Mouse (Mus musculus) stomach, embryonic 16.5 days (tissue): ENCODE results near the gene Dll1. TPM values are rescaled to one million over a fixed set of nuclear protein-coding genes. Genes with fewer than 3 reads are reported as not detected.

ENCODE experiments used
- ATAC-seq: fragments of 200-750 bp; cut with Nextera tagmentation; 2 replicates; pipeline ENCODE4 v1.8.0; 2017; ENCODE audit warnings: moderate number of reproducible peaks, moderate TSS enrichment; ENCODE audit not compliant: insufficient read depth, low FRiP score
- H3K27ac ChIP-seq: fragments of 300-500 bp; sonication (generic); 2 replicates; pipeline ENCODE4 v1.5.1; 2014; ENCODE audit warnings: low read length
- H3K27me3 ChIP-seq: fragments of 300-500 bp; sonication (generic); 2 replicates; pipeline ENCODE4 v1.6.1; 2014; ENCODE audit warnings: low read length, control low read depth, mixed read lengths; ENCODE audit not compliant: control insufficient read depth, insufficient read depth
- H3K36me3 ChIP-seq: fragments of 300-500 bp; sonication (generic); 2 replicates; pipeline ENCODE4 v1.6.1; 2014; ENCODE audit warnings: low read length; ENCODE audit not compliant: control insufficient read depth, insufficient read depth
- H3K4me1 ChIP-seq: fragments of 300-500 bp; sonication (generic); 2 replicates; pipeline ENCODE4 v1.6.1; 2014; ENCODE audit warnings: low read length, control low read depth, mixed read lengths; ENCODE audit not compliant: control insufficient read depth, insufficient read depth
- H3K4me2 ChIP-seq: fragments of 300-500 bp; sonication (generic); 2 replicates; pipeline ENCODE4 v1.6.1; 2014; ENCODE audit warnings: low read depth, low read length, mixed read lengths
- H3K4me3 ChIP-seq: fragments of 300-500 bp; sonication (generic); replicated peaks from 2 replicates; pipeline ENCODE4 v1.5.1; 2014; ENCODE audit warnings: mild to moderate bottlenecking, low read length
- H3K9ac ChIP-seq: fragments of 300-500 bp; sonication (generic); 2 replicates; pipeline ENCODE4 v1.6.1; 2014; ENCODE audit warnings: low read length
- H3K9me3 ChIP-seq: fragments of 300-500 bp; sonication (generic); replicated peaks from 2 replicates; pipeline ENCODE4 v1.6.1; 2016; ENCODE audit warnings: low read length, control low read depth; ENCODE audit not compliant: control insufficient read depth
- WGBS: fragments of 180-500 bp; shearing (Covaris S2); extraction: QIAGEN DNeasy Blood & Tissue Kit; methylation state at CpG from one replicate; pipeline ENCODE4 v1.1.7; 2014; 5-methylcytosine and 5-hydroxymethylcytosine counted together
- polyA plus RNA-seq: library from polyadenylated mRNA; unstranded; fragments of >200 nt; fragmentation: Nextera tagmentation; extraction: Ambion mirVana; gene quantifications from 2 replicates; pipeline ENCODE4 v1.2.1, GENCODE M21; 2015

Dll1 gene
- polyA plus RNA-seq, 1 experiment from 2014 or later, result 13.6 TPM

GRCm38 (mm10) chr17:15372931-15373652, 3.6 kb downstream of the Dll1 start:
- Histone ChIP-seq H3K9ac (peak overlapping the region; percentile 43; the same call in 1 of the 2 replicates), H3K9me3 (no peaks in the 10 kb centered on the region), H3K27ac (peak overlapping the region; percentile 34; the same call in 1 of the 2 replicates), H3K4me2 (peak overlapping the region; percentile 98), H3K4me1 (peaks cover 22% of the 10 kb centered on the region), H3K27me3 (peaks cover 14% of the 10 kb centered on the region), H3K4me3 (peak overlapping the region; percentile 72), H3K36me3 (no peaks in the 10 kb centered on the region; the same call in 1 of the 2 replicates)
- 67% methylated on average over 15 of the region's 15 CpGs for WGBS
- no peak for ATAC-seq

- ATAC-seq, result no peak
- Histone ChIP-seq H3K4me2 (peak overlapping the region; percentile 98), H3K9me3 (no peaks in the 10 kb centered on the region), H3K27me3 (peaks cover 14% of the 10 kb centered on the region), H3K36me3 (no peaks in the 10 kb centered on the region; the same call in 1 of the 2 replicates), H3K27ac (peak overlapping the region; percentile 34), H3K9ac (peak overlapping the region; percentile 43; the same call in 1 of the 2 replicates), H3K4me1 (peaks cover 22% of the 10 kb centered on the region), H3K4me3 (peak overlapping the region; percentile 72)
- WGBS, result 35% methylated on average over 17 of the region's 17 CpGs
These were observed 4.5 kb downstream of the Dll1 start for GRCm38 (mm10) chr17:15371967-15372835.

- Histone ChIP-seq H3K4me1 (peaks cover 16% of the 10 kb centered on the region), H3K27ac (no peak overlapping the region), H3K36me3 (no peaks in the 10 kb centered on the region; the same call in 1 of the 2 replicates), H3K9me3 (no peaks in the 10 kb centered on the region), H3K27me3 (peaks cover 14% of the 10 kb centered on the region), H3K4me2 (no peak overlapping the region), H3K9ac (no peak overlapping the region), H3K4me3 (no peak overlapping the region)
- ATAC-seq, result no peak
- WGBS, result 90% methylated on average over 14 of the region's 14 CpGs
These were observed 6.3 kb downstream of the Dll1 start for GRCm38 (mm10) chr17:15370401-15370800.

GRCm38 (mm10) chr17:15365650-15366049, 11.0 kb downstream of the Dll1 start:
- H3K36me3 ChIP-seq, result no peaks in the 10 kb centered on the region; the same call in 1 of the 2 replicates
- no peak overlapping the region for H3K27ac ChIP-seq
- no peak overlapping the region for H3K4me2 ChIP-seq
- H3K9me3 ChIP-seq, result no peaks in the 10 kb centered on the region
- 0 out of 2 replicates have a peak, but pooled peaks have one; percentile 62 for ATAC-seq
- no peak overlapping the region for H3K4me3 ChIP-seq
- 58% methylated on average over 5 of the region's 5 CpGs for WGBS
- no peaks in the 10 kb centered on the region for H3K27me3 ChIP-seq
- H3K9ac ChIP-seq, result no peak overlapping the region
- no peaks in the 10 kb centered on the region for H3K4me1 ChIP-seq

GRCm38 (mm10) chr17:15363656-15364055, 13.0 kb downstream of the Dll1 start:
- no peak overlapping the region for H3K4me3 ChIP-seq
- H3K27me3 ChIP-seq, result no peaks in the 10 kb centered on the region
- H3K9ac ChIP-seq, result no peak overlapping the region
- no peaks in the 10 kb centered on the region for H3K4me1 ChIP-seq
- no peak overlapping the region for H3K4me2 ChIP-seq
- ATAC-seq, result no peak
- H3K27ac ChIP-seq, result no peak overlapping the region
- WGBS, result 48% methylated on average over 3 of the region's 3 CpGs
- H3K36me3 ChIP-seq, result no peaks in the 10 kb centered on the region; the same call in 1 of the 2 replicates
- no peaks in the 10 kb centered on the region for H3K9me3 ChIP-seq

- Histone ChIP-seq H3K4me1 (no peaks in the 10 kb centered on the region), H3K36me3 (no peaks in the 10 kb centered on the region), H3K4me2 (no peak overlapping the region), H3K4me3 (no peak overlapping the region), H3K9me3 (no peaks in the 10 kb centered on the region), H3K9ac (no peak overlapping the region), H3K27ac (no peak overlapping the region), H3K27me3 (no peaks in the 10 kb centered on the region)
- ATAC-seq, result no peak
- 61% methylated on average over 3 of the region's 3 CpGs for WGBS
These were observed 19.6 kb downstream of the Dll1 start for GRCm38 (mm10) chr17:15357071-15357470.

- H3K9me3 ChIP-seq, result no peaks in the 10 kb centered on the region
- no peak overlapping the region for H3K9ac ChIP-seq
- no peak overlapping the region for H3K27ac ChIP-seq
- H3K27me3 ChIP-seq, result no peaks in the 10 kb centered on the region
- 65% methylated on average over 5 of the region's 5 CpGs for WGBS
- no peaks in the 10 kb centered on the region for H3K4me1 ChIP-seq
- no peaks in the 10 kb centered on the region for H3K36me3 ChIP-seq
- no peak for ATAC-seq
- no peak overlapping the region for H3K4me3 ChIP-seq
- no peak overlapping the region for H3K4me2 ChIP-seq
These were observed 20.1 kb downstream of the Dll1 start for GRCm38 (mm10) chr17:15356526-15356925.

- Histone ChIP-seq H3K4me2 (no peak overlapping the region), H3K4me3 (no peak overlapping the region), H3K4me1 (no peaks in the 10 kb centered on the region), H3K36me3 (no peaks in the 10 kb centered on the region), H3K27me3 (no peaks in the 10 kb centered on the region), H3K9ac (no peak overlapping the region), H3K27ac (no peak overlapping the region), H3K9me3 (no peaks in the 10 kb centered on the region)
- ATAC-seq, result no peak
- 92% methylated on average over 3 of the region's 3 CpGs for WGBS
These were observed 21.6 kb downstream of the Dll1 start for GRCm38 (mm10) chr17:15355072-15355471.

- no peaks in the 10 kb centered on the region for H3K4me1 ChIP-seq
- H3K9ac ChIP-seq, result no peak overlapping the region
- no peak overlapping the region for H3K4me2 ChIP-seq
- no peaks in the 10 kb centered on the region for H3K27me3 ChIP-seq
- H3K4me3 ChIP-seq, result no peak overlapping the region
- no peak for ATAC-seq
- no peaks in the 10 kb centered on the region for H3K9me3 ChIP-seq
- no peak overlapping the region for H3K27ac ChIP-seq
- WGBS, result 78% methylated on average over 2 of the region's 2 CpGs
- H3K36me3 ChIP-seq, result no peaks in the 10 kb centered on the region
These were observed 22.7 kb downstream of the Dll1 start for GRCm38 (mm10) chr17:15354006-15354405.
